Comparison of ENCODE assay signal across 24 mouse cellular contexts in the genomic region with DNA sequence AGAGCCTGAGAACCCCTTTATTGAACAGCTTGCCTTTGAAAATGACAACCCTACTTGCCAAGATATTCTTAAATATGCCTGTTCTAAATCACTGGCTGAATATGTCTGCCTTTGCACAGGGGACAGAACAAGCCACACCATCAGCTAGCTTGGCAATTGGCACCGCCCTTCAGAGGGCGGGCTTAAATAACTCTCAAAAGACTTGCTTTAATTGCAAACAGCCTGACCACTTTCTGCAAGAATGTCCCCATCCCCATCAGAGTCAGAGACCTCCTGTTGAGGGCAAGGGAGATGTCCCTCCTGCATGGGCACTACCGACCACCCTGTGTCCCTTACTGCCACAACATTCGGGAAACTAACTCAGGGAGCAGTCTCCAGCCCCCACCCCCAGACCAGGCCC.
"Had no signal": no experiment of that assay in that cellular context is flagged by ENCODE, and none has a peak within 500 bp of the region (broad histone marks: within the 10 kb centered on the region; RNA-seq: fewer than 3 reads in every experiment).

No protein-coding gene starts in this region.

- H3K27me3 ChIP-seq: heart, embryonic 13.5 days; heart, embryonic 15.5 days; hindbrain, embryonic 13.5 days; hindbrain, embryonic 15.5 days; limb, embryonic 12.5 days; limb, embryonic 15.5 days; liver, embryonic 12.5 days had no signal

- H3K9me3 ChIP-seq: hindbrain, embryonic 15.5 days had no signal

- H3K4me1 ChIP-seq: heart, embryonic 10.5 days; heart, embryonic 13.5 days; heart, embryonic 15.5 days; hindbrain, embryonic 13.5 days; hindbrain, embryonic 15.5 days; liver, embryonic 12.5 days had no signal

- H3K4me3 ChIP-seq: heart, embryonic 10.5 days; heart, embryonic 13.5 days; heart, embryonic 15.5 days; hindbrain, embryonic 13.5 days; hindbrain, embryonic 15.5 days; layer of hippocampus, adult 2 months; limb, embryonic 12.5 days; limb, embryonic 15.5 days; liver, embryonic 12.5 days had no signal

- DNase-seq: gastrocnemius, postnatal 14 days; gastrocnemius, postnatal 36 days; heart, adult 18-20 months; heart, postnatal 14 days; heart, postnatal 36 days; kidney, adult 18-20 months; kidney, adult 8-10 months; kidney, postnatal 10 days; kidney, postnatal 25 days; kidney, postnatal 4 days; layer of hippocampus, postnatal 36 days; left cerebral cortex, postnatal 4 days had no signal

- H3K9ac ChIP-seq: heart, embryonic 13.5 days; heart, embryonic 15.5 days; hindbrain, embryonic 13.5 days; hindbrain, embryonic 15.5 days; limb, embryonic 12.5 days; limb, embryonic 15.5 days; liver, embryonic 12.5 days; liver, embryonic 14.5 days had no signal

- H3K27ac ChIP-seq: heart, embryonic 10.5 days; heart, embryonic 13.5 days; heart, embryonic 15.5 days; hindbrain, embryonic 13.5 days; hindbrain, embryonic 15.5 days; hindbrain, postnatal 0 days; layer of hippocampus, adult 2 months; limb, embryonic 12.5 days; limb, embryonic 15.5 days; liver, embryonic 12.5 days; liver, embryonic 14.5 days had no signal

- H3K36me3 ChIP-seq: heart, embryonic 10.5 days; heart, embryonic 13.5 days; heart, embryonic 15.5 days; hindbrain, embryonic 13.5 days; hindbrain, embryonic 15.5 days; limb, embryonic 12.5 days; limb, embryonic 15.5 days; liver, embryonic 12.5 days had no signal

- ATAC-seq: hindbrain, postnatal 0 days; intestine, embryonic 16.5 days; liver, embryonic 12.5 days had no signal

- H3K4me2 ChIP-seq: heart, embryonic 13.5 days; heart, embryonic 15.5 days; hindbrain, embryonic 13.5 days; hindbrain, embryonic 15.5 days; limb, embryonic 12.5 days; limb, embryonic 15.5 days; liver, embryonic 12.5 days had no signal
